Mouse (Mus musculus) midbrain, embryonic 16.5 days (tissue): ENCODE data around the gene Taf12. TPM values are rescaled to one million over a fixed set of nuclear protein-coding genes. Genes with fewer than 3 reads are reported as not detected.

ENCODE experiments used
- ATAC-seq: fragments of 200-750 bp; cut with Nextera tagmentation; 2 replicates; pipeline ENCODE4 v1.8.0; 2017; ENCODE audit warnings: moderate TSS enrichment
- H3K27ac ChIP-seq: fragments of 300-500 bp; sonication (generic); 2 replicates; pipeline ENCODE4 v1.5.1; 2014; ENCODE audit warnings: mild to moderate bottlenecking, low read length, mixed read lengths
- H3K27me3 ChIP-seq: fragments of 300-500 bp; sonication (generic); 2 replicates; pipeline ENCODE4 v1.6.1; 2014; ENCODE audit warnings: low read depth, low read length, mixed read lengths; ENCODE audit not compliant: control insufficient read depth, insufficient read depth
- H3K36me3 ChIP-seq: fragments of 300-500 bp; sonication (generic); 2 replicates; pipeline ENCODE4 v1.6.1; 2014; ENCODE audit warnings: mild to moderate bottlenecking, low read length, moderate library complexity, mixed read lengths; ENCODE audit not compliant: control insufficient read depth, insufficient read depth
- H3K4me1 ChIP-seq: fragments of 300-500 bp; sonication (generic); 2 replicates; pipeline ENCODE4 v1.6.1; 2014; ENCODE audit warnings: mild to moderate bottlenecking, low read length, mixed read lengths; ENCODE audit not compliant: control insufficient read depth, insufficient read depth
- H3K4me2 ChIP-seq: fragments of 300-500 bp; sonication (generic); 2 replicates; pipeline ENCODE4 v1.6.1; 2014; ENCODE audit warnings: mild to moderate bottlenecking, low read length, mixed read lengths
- H3K4me3 ChIP-seq: fragments of 300-500 bp; sonication (generic); 2 replicates; pipeline ENCODE4 v1.5.1; 2014; ENCODE audit warnings: low read depth, mild to moderate bottlenecking, low read length, moderate library complexity, mixed read lengths
- H3K9ac ChIP-seq: fragments of 300-500 bp; sonication (generic); 2 replicates; pipeline ENCODE4 v1.6.1; 2014; ENCODE audit warnings: low read depth, low read length, mixed read lengths
- H3K9me3 ChIP-seq: fragments of 300-500 bp; sonication (generic); replicated peaks from 2 replicates; pipeline ENCODE4 v1.6.1; 2014; ENCODE audit warnings: mild to moderate bottlenecking, low read length, mixed read lengths; ENCODE audit not compliant: control insufficient read depth, poor library complexity, severe bottlenecking
- WGBS: fragments of 180-500 bp; shearing (Covaris S2); extraction: QIAGEN DNeasy Blood & Tissue Kit; methylation state at CpG from one replicate; pipeline ENCODE4 v1.1.7; 2014; 5-methylcytosine and 5-hydroxymethylcytosine counted together
- polyA plus RNA-seq: library from polyadenylated mRNA; unstranded; fragments of >200 nt; fragmentation: Nextera tagmentation; extraction: Ambion mirVana; gene quantifications from 2 replicates; pipeline ENCODE4 v1.2.1, GENCODE M21; 2015

Gene Taf12
- polyA plus RNA-seq, 1 experiment from 2014 or later, result 42.8 TPM

DNA sequence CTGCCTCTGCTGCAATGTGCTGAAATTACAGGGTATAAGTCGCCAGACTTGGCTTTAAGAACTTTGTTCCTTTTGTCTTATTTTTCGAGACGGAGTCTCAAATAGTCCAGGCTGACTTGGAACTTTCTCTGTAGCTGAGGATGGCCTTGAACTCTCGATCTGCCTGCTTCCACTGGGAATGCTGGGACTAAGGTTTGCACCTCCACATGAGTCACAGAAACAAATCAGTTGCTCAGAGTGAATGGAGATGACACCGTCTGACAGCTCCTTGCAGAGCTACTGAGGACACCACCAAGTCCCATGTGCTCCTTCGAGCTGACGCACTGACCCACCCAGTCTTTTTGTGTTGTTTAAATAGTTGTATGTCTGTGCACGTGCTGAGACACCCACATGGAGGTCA lies 21.0 kb upstream of the Taf12 start:
- Histone ChIP-seq H3K27me3 (no peaks in the 10 kb centered on the region), H3K4me3 (no peak overlapping the region), H3K4me2 (no peak overlapping the region), H3K9ac (no peak overlapping the region), H3K9me3 (no peaks in the 10 kb centered on the region), H3K4me1 (no peaks in the 10 kb centered on the region), H3K27ac (no peak overlapping the region), H3K36me3 (peaks cover 8% of the 10 kb centered on the region; the same call in 1 of the 2 replicates)
- 86% methylated on average over 8 of the region's 8 CpGs for WGBS
- no peak for ATAC-seq

DNA sequence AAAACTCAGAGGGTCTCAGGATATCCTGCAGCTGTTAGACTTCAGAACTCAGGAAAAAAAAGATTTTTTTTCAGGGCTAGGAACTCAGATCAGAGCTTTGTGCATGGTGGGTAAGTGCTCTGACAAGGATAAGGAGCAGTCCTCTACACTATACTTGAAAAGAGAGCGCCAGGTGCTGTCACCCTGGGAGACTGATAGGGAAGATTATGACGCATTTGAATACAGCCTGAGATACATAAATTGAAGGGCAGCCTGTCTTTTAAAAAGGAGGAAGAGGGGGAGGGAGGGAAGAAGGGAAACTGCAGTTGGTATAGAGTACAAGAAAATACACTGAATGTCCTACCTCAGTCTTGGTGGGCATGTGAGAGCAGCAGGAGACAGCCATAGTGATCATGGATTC lies 20.6 kb upstream of the Taf12 start:
- H3K9ac ChIP-seq, result no peak overlapping the region
- H3K4me2 ChIP-seq, result no peak overlapping the region
- no peaks in the 10 kb centered on the region for H3K27me3 ChIP-seq
- no peaks in the 10 kb centered on the region; the same call in 1 of the 2 replicates for H3K4me1 ChIP-seq
- no peak overlapping the region for H3K27ac ChIP-seq
- peaks cover 8% of the 10 kb centered on the region; the same call in 1 of the 2 replicates for H3K36me3 ChIP-seq
- 76% methylated on average over 2 of the region's 2 CpGs for WGBS
- ATAC-seq, result no peak
- no peaks in the 10 kb centered on the region for H3K9me3 ChIP-seq
- no peak overlapping the region for H3K4me3 ChIP-seq

DNA sequence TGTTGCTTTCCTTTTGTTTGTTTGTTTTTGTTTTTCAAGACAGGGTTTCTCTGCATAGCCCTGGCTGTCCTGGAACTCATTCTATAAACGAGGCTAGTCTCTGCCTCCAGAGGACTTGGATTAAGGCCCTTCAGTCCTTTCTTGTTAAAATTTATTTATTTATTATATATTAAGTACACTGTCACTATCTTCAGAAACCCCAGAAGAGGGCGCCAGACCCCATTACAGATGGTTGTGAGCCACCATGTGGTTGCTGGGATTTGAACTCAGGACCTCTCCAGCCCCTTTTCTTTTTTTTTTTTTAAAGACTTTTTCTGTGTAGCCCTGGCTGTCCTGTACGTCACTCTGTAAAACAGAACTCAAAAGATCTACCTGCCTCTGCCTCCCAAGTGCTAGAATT lies 19.2 kb upstream of the Taf12 start:
- Histone ChIP-seq H3K27ac (no peak overlapping the region), H3K4me1 (peaks cover 10% of the 10 kb centered on the region), H3K9ac (no peak overlapping the region), H3K4me3 (no peak overlapping the region), H3K36me3 (peaks cover 8% of the 10 kb centered on the region; the same call in 1 of the 2 replicates), H3K9me3 (no peaks in the 10 kb centered on the region), H3K27me3 (no peaks in the 10 kb centered on the region), H3K4me2 (no peak overlapping the region)
- 85% methylated on average over 3 of the region's 3 CpGs for WGBS
- no peak for ATAC-seq

DNA sequence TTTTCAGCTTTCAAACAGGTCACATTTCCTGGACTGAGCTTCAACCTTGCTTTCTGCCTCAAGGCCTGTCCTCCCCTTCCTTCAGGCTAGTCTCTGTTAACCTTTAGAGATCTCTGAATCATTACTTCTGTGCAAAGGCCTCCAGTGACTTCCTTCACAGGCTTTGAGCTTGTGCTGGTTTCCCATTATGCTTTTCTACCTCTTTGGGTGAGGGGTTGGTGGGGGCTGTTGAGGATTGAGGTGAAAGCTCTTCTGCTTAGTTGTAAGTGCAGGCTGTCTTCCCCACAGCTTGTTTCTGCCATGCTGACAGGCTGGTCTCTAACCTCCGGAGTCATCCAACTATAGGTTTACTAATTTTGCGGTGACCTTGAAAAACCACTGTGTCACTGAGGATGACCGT lies 17.8 kb upstream of the Taf12 start:
- H3K9me3 ChIP-seq, result no peaks in the 10 kb centered on the region
- H3K4me1 ChIP-seq, result peaks cover 14% of the 10 kb centered on the region
- 92% methylated on average over 3 of the region's 3 CpGs for WGBS
- H3K27me3 ChIP-seq, result no peaks in the 10 kb centered on the region
- no peak overlapping the region for H3K4me3 ChIP-seq
- H3K27ac ChIP-seq, result no peak overlapping the region
- no peak overlapping the region for H3K4me2 ChIP-seq
- no peak overlapping the region for H3K9ac ChIP-seq
- H3K36me3 ChIP-seq, result 0 out of 2 replicates have a peak, but pooled peaks cover 2% of the 10 kb centered on the region
- ATAC-seq, result no peak

DNA sequence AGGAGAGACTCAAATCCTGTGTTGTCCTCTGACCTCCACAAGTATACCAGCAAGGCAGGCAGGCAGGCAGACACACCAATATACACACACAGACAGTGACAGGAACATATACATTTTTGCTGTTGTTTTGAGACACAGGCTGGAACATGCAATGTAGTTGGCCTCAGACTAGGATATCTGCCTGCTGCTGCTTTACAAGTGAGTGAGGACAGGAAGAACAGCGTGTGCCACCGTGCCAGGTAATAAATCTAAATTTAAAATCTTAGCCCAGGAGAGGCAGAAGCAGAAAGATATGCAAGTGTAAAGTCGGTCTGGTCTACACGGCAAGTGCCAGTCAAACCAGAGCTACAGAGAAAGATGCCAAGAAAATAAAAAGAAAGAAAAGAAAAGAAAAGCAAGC lies 14.9 kb upstream of the Taf12 start:
- ATAC-seq, result no peak
- Histone ChIP-seq H3K36me3 (no peaks in the 10 kb centered on the region), H3K4me3 (no peak overlapping the region), H3K4me2 (peak overlapping the region; percentile 68; the same call in 1 of the 2 replicates), H3K9ac (0 out of 2 replicates have a peak overlapping the region, but pooled peaks have one; percentile 6), H3K9me3 (no peaks in the 10 kb centered on the region), H3K27ac (no peak overlapping the region), H3K4me1 (peaks cover 21% of the 10 kb centered on the region), H3K27me3 (no peaks in the 10 kb centered on the region)
- WGBS, result 94% methylated on average over 4 of the region's 4 CpGs

DNA sequence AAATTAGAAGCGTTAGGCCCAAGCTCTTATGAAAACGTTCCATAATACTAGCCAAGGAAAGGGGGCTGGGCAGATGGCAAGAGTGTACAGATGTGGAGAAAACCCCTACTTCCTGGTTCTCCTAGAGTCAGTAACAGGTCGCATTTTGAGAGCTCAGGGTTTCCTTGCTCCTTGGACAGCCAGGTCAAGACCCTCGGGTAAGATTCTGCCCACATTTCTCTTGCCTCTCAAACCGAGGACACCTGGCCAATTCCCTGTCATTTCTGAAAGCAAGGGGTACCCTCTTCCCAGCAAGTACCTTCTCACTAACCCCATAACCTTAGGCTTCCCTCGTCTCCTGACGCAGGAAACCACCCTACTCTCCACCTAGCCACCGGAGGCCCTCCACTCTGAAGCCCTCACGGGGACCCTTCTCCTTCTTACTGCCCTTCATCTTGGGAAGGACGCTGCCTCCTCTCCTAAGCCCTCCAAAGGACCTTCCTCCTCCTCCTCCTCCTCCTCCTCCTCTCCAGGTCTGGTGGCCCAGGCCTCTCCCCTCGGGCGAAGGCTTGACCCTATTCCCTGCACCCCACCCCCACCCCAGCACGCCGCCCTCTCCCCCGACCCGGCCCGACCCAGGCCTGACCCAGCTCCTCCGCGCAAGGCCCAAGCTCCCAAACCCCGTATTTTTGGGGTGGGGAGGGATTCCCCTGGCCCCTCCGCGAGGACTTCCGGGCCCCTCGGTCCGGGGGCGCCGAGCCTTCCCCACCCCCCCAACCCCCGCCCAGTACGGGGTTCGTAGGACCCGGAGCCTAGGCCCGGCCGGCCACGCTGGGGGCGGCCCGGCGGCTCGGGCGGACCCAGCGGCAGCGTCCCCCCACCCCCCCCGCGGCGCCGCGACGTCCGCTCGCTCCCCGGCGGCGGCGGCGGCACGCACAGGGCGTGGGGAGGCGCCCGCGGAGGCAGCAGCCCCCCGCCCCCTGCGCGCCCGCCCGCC lies 13.5 kb upstream of the Taf12 start:
- ATAC-seq, result peak; percentile 77
- no peaks in the 10 kb centered on the region for H3K36me3 ChIP-seq
- 5% methylated on average over 27 of the region's 64 CpGs for WGBS

DNA sequence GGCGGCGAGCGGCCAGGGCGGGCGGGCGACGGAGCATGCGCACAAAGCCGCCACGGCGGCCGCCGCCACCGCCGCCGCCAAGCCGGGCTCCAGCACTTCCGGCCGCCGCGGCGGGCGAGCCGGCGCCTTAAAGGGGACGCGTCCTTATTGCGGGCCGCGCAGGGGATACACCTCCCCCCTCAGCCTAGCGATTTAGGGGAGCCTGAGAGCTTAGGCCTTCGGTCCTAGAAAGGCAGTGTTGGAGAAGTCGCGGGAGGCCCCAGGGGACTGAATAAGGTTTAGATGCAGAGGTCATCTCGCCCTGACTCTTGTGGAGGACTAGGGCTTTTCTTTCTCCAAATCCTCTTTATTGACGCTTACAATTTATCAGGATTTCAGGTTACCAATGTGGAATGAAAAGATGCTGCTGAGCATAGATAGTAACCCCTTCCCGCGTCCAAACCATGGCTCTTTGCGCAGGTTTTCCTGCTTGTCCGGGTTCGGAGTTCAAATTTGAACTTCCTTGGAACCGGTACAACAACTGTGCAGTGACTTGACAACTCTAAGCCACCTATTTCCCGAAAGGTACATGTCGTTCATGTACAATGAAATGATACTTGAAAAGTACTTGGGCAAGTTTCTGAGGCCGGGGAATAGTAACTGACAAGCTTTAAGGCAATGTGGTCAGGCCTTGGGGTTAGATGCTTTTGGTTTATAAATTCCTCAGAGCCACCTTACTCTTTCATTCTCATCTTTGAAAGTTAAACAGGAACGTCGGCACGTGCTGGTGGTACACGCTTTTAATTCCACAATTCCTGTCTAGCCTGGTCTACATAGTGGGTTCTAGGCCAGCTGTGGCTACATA lies 12.4 kb upstream of the Taf12 start, which contains the start of gene Gmeb1:
TSS of gene Gmeb1 (minus strand) at position 89 of the 844 bp plus-strand sequence.
- ATAC-seq, result peak; percentile 94
- H3K27ac ChIP-seq, result peak within 1 kb of the TSS; percentile 92
- 21% methylated on average over 32 of the region's 49 CpGs for WGBS
- H3K4me1 ChIP-seq, result peaks cover 21% of the 10 kb centered on the region
- no peaks in the 10 kb centered on the region for H3K27me3 ChIP-seq
- H3K9ac ChIP-seq, result peak within 1 kb of the TSS; percentile 97
- H3K9me3 ChIP-seq, result no peaks in the 10 kb centered on the region
- H3K4me3 ChIP-seq, result peak within 1 kb of the TSS; percentile 78
- H3K36me3 ChIP-seq, result no peaks in the 10 kb centered on the region
- peak within 1 kb of the TSS; percentile 72 for H3K4me2 ChIP-seq

More for the DNA sequence above, 13.5 kb upstream of the Taf12 start:
- H3K27me3 ChIP-seq, result no peaks in the 10 kb centered on the region
- H3K4me2 ChIP-seq, result peak overlapping the region; percentile 68
- H3K27ac ChIP-seq, result peak overlapping the region; percentile 92
- H3K4me3 ChIP-seq, result peak overlapping the region; percentile 78
- peak overlapping the region; percentile 97 for H3K9ac ChIP-seq
- peaks cover 21% of the 10 kb centered on the region for H3K4me1 ChIP-seq
- no peaks in the 10 kb centered on the region for H3K9me3 ChIP-seq

DNA sequence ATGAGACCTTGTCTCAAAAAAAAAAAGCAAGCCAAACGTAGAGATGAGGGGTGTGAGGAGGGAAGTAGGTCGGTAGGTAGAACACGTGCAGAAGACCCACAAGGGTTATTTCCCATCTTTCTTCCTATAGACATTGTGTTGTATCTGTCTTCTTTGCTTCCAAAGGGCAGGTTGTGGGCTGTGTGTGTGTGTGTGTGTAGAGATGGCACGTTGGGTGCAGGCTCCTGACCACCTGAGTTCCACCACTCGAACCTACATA lies 11.9 kb upstream of the Taf12 start:
- H3K4me2 ChIP-seq, result peak overlapping the region; percentile 72

More for the DNA sequence above, 11.9 kb upstream of the Taf12 start:
- no peaks in the 10 kb centered on the region for H3K27me3 ChIP-seq
- 85% methylated on average over 5 of the region's 5 CpGs for WGBS
- H3K36me3 ChIP-seq, result no peaks in the 10 kb centered on the region
- no peak overlapping the region for H3K9ac ChIP-seq
- H3K9me3 ChIP-seq, result no peaks in the 10 kb centered on the region
- H3K4me3 ChIP-seq, result no peak overlapping the region
- no peak for ATAC-seq
- H3K4me1 ChIP-seq, result peaks cover 21% of the 10 kb centered on the region
- peak overlapping the region; percentile 22 for H3K27ac ChIP-seq
